Mouse (Mus musculus): ENCODE results near the gene Impg2. TPM values are rescaled to one million over a fixed set of nuclear protein-coding genes. Genes with fewer than 3 reads are reported as not detected.

Gene Impg2
- polyA plus RNA-seq (2015; fragmentation: Nextera tagmentation; extraction: Ambion mirVana), result 0.21 and 0.31 TPM in 2 replicates

GRCm38 (mm10) chr16:56204051-56204450 is at the start of gene Impg2:
TSS of gene Impg2 (plus strand) at chr16:56204313.
- Histone ChIP-seq H3K9me3 (no peaks in the 10 kb centered on the region), H3K27ac (no peak within 1 kb of the TSS), H3K36me3 (peaks cover 3% of the 10 kb centered on the region; the same call in 1 of the 2 replicates), H3K9ac (no peak within 1 kb of the TSS), H3K4me1 (peaks cover 6% of the 10 kb centered on the region; the same call in 1 of the 2 replicates), H3K4me2 (no peak within 1 kb of the TSS), H3K4me3 (no peak within 1 kb of the TSS), H3K27me3 (no peaks in the 10 kb centered on the region)
- ATAC-seq (ENCODE audit: insufficient number of reproducible peaks, insufficient read depth, low FRiP score, low TSS enrichment, low read depth), result no peak
- 39% methylated on average over 6 of the region's 6 CpGs for WGBS

DNA sequence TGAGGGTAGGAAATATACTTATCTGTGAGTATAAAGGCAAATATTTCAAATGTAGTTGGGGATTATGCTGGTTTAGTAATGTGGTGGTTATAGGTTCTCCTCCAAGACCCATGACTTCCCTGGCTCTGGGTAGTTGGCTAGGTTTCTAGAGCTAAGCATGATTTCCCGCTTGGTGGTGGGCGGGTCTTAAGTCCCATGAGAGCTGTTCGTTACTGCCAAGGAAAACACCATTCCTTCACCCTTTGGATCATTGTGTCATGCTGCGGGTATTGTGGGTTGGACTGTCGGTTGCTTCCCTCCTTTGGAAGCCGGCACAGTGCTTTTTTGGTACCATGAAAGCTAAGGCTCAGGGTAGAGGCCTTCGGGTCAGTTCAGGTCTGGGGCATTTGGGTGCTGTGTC is 40.6 kb upstream of the Impg2 start:
- H3K4me3 ChIP-seq, result no peak overlapping the region
- ATAC-seq (ENCODE audit: insufficient number of reproducible peaks, insufficient read depth, low FRiP score, low TSS enrichment, low read depth), result no peak
- no peaks in the 10 kb centered on the region for H3K4me1 ChIP-seq
- H3K9ac ChIP-seq, result no peak overlapping the region
- H3K27ac ChIP-seq, result no peak overlapping the region
- no peaks in the 10 kb centered on the region for H3K27me3 ChIP-seq
- peaks cover 21% of the 10 kb centered on the region for H3K36me3 ChIP-seq
- no peaks in the 10 kb centered on the region for H3K9me3 ChIP-seq
- WGBS, result 90% methylated on average over 7 of the region's 7 CpGs
- H3K4me2 ChIP-seq, result no peak overlapping the region

GRCm38 (mm10) chr16:56170247-56170646 is 33.9 kb upstream of the Impg2 start:
- Histone ChIP-seq H3K4me1 (no peaks in the 10 kb centered on the region), H3K27me3 (no peaks in the 10 kb centered on the region), H3K36me3 (peaks cover 46% of the 10 kb centered on the region), H3K27ac (no peak overlapping the region), H3K4me2 (no peak overlapping the region), H3K4me3 (no peak overlapping the region), H3K9ac (no peak overlapping the region), H3K9me3 (no peaks in the 10 kb centered on the region)
- no peak for ATAC-seq (ENCODE audit: insufficient number of reproducible peaks, insufficient read depth, low FRiP score, low TSS enrichment, low read depth)

DNA sequence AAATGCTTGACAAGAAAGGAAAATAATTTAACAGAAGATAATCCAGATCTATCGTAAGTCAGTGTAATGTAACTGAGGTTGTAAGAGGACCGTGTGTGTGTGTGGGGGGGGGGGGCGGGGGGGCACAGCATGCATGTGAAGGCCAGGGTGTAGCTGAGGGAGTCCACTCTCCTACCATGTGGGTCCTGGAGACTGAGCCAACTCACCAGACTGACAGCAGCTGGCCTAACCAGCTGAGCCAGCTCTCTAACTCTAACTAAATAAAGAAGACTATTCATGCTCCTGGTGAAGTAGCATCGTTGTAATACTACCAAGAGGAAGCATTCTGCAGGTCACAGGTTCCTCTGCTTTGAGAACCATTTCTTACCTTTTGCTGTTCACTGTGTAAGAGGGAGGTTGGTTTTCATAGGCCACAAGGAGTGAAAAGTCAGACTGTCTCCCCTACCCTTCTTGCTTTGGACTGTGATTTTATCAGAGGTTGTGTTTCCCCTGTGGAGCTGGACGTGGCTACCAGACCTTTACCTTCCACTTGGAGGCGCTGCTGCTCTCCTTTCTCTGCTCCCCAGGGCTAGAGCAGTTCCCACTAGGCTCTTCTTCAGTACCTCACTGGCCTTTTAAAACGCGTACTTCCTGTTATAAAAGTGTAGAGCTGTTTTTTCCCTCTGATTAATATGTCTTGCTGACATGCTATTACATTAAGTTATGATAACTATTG is 28.1 kb upstream of the Impg2 start:
- Histone ChIP-seq H3K4me3 (no peak overlapping the region), H3K27me3 (no peaks in the 10 kb centered on the region), H3K36me3 (peaks cover 35% of the 10 kb centered on the region), H3K9me3 (no peaks in the 10 kb centered on the region), H3K27ac (no peak overlapping the region), H3K4me1 (no peaks in the 10 kb centered on the region), H3K9ac (no peak overlapping the region), H3K4me2 (no peak overlapping the region)
- 65% methylated on average over 8 of the region's 8 CpGs for WGBS
- ATAC-seq (ENCODE audit: insufficient number of reproducible peaks, insufficient read depth, low FRiP score, low TSS enrichment, low read depth), result no peak

DNA sequence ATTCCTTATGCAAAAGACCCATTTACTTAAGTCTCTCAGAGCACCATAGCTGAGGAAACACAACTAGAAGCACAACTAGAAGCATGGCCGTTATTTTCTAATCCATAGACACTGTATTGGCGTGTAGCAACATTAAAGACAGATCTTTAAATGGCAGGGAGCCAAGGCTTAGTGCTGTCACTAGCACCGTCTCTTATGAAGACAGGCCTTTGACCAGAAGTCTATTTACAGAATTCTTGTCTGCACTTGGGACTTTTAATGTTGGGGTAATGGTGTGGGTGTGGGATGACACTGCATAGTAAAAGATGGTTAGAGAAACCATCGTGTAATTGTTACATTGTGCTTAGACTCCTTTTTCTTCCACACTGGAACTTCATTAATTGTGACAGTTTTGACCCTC is 17.2 kb upstream of the Impg2 start:
- no peak for ATAC-seq (ENCODE audit: insufficient number of reproducible peaks, insufficient read depth, low FRiP score, low TSS enrichment, low read depth)
- Histone ChIP-seq H3K27me3 (no peaks in the 10 kb centered on the region), H3K27ac (no peak overlapping the region), H3K4me3 (no peak overlapping the region), H3K9me3 (0 out of 2 replicates have a peak, but pooled peaks cover 3% of the 10 kb centered on the region), H3K36me3 (peaks cover 55% of the 10 kb centered on the region), H3K4me1 (no peaks in the 10 kb centered on the region), H3K9ac (no peak overlapping the region), H3K4me2 (no peak overlapping the region)
- WGBS, result 78% methylated on average over 4 of the region's 4 CpGs

DNA sequence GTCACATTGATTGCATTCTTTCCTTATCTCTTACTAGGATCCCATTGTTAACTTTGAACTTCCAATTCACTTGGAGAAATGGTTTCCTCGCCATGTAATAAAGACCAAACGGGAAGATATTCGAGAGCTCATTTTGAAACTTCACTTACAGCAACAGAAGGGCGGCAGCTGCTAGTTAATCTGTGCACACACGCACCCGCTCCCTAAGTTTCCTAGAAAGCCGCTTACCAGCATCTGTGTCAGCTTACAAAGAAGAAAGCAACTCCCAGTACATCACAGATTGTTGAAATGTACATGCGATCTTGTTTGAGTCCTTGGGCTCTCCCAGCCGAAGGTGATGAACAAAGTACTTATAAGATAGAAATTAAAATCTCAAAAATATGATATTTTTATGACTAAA is 15.9 kb upstream of the Impg2 start:
- 85% methylated on average over 9 of the region's 9 CpGs for WGBS
- no peak overlapping the region for H3K27ac ChIP-seq
- H3K27me3 ChIP-seq, result no peaks in the 10 kb centered on the region
- no peaks in the 10 kb centered on the region for H3K4me1 ChIP-seq
- H3K4me2 ChIP-seq, result no peak overlapping the region
- H3K36me3 ChIP-seq, result peaks cover 42% of the 10 kb centered on the region
- H3K9me3 ChIP-seq, result 0 out of 2 replicates have a peak, but pooled peaks cover 3% of the 10 kb centered on the region
- no peak for ATAC-seq (ENCODE audit: insufficient number of reproducible peaks, insufficient read depth, low FRiP score, low TSS enrichment, low read depth)
- no peak overlapping the region for H3K9ac ChIP-seq
- no peak overlapping the region for H3K4me3 ChIP-seq

- Histone ChIP-seq H3K27ac (no peak overlapping the region), H3K4me2 (no peak overlapping the region), H3K36me3 (no peaks in the 10 kb centered on the region), H3K4me1 (no peaks in the 10 kb centered on the region), H3K9me3 (no peaks in the 10 kb centered on the region), H3K9ac (no peak overlapping the region), H3K4me3 (no peak overlapping the region), H3K27me3 (no peaks in the 10 kb centered on the region)
- ATAC-seq (ENCODE audit: insufficient number of reproducible peaks, insufficient read depth, low FRiP score, low TSS enrichment, low read depth), result no peak
- 61% methylated on average over 3 of the region's 3 CpGs for WGBS
Measured at GRCm38 (mm10) chr16:56212740-56213139, 8.6 kb downstream of the Impg2 start.

DNA sequence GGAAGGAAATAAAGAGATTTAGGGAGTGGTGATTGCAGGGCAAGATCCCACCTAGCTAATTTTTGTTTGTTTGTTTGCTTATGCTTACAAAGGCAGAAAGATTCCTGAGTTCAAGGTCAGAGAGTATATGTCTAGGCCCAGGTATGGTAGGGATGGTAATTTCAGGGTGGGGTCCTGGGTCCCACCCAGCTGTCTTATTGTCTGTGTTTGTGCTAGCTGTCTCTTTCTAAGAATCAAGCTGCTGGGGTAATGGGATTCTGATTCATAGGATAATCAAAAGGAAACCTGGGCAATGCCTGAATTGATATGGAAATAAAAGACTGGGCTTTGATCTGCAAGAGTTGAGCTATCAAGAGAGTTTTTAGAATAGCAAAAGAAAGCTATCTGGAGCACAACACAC is 23.6 kb downstream of the Impg2 start:
- peaks cover 3% of the 10 kb centered on the region; the same call in 1 of the 2 replicates for H3K36me3 ChIP-seq
- ATAC-seq (ENCODE audit: insufficient number of reproducible peaks, insufficient read depth, low FRiP score, low TSS enrichment, low read depth), result no peak
- H3K4me2 ChIP-seq, result no peak overlapping the region
- no peaks in the 10 kb centered on the region for H3K4me1 ChIP-seq
- H3K27ac ChIP-seq, result no peak overlapping the region
- H3K9ac ChIP-seq, result no peak overlapping the region
- no peaks in the 10 kb centered on the region for H3K27me3 ChIP-seq
- no peaks in the 10 kb centered on the region for H3K9me3 ChIP-seq
- H3K4me3 ChIP-seq, result no peak overlapping the region

DNA sequence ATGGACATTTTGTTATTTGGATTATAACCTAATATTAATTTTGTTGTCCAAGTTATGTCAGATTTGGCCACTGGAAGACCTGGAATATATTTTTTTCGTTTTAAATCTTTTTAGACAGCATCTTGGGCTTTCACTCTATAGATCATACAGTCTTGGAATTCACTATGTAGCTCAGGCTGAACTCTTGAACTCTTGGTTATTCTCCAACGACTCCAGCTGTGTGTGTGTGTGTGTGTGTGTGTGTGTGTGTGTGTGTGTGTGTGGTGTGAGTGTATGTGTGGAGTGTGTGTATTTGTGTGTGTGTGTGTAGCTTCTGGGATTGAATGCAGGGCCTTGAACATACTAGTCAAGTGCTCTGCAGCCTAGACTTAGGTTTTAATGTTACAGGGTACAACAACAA is 25.3 kb downstream of the Impg2 start:
- Histone ChIP-seq H3K4me3 (no peak overlapping the region), H3K9me3 (no peaks in the 10 kb centered on the region), H3K27me3 (no peaks in the 10 kb centered on the region), H3K9ac (no peak overlapping the region), H3K4me2 (no peak overlapping the region), H3K36me3 (peaks cover 3% of the 10 kb centered on the region; the same call in 1 of the 2 replicates), H3K4me1 (no peaks in the 10 kb centered on the region), H3K27ac (no peak overlapping the region)
- ATAC-seq (ENCODE audit: insufficient number of reproducible peaks, insufficient read depth, low FRiP score, low TSS enrichment, low read depth), result no peak
- 54% methylated on average over 2 of the region's 2 CpGs for WGBS

DNA sequence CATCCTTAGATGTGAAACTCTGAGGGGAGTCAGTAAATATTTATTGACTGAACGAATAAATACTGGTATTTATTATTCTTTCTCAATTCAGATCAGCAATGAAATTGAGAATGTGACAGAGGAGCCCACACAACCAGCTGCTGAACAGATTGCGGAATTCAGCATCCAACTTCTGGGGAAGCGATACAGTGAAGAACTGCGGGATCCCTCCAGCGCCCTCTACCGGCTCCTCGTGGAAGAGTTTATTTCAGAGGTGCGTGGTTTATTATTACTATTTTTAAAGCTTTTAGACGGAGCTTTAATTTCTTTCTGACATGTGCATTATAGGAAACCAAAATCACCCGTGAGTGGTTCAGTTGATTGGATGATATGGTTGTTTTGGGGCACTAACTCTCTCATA is 27.2 kb downstream of the Impg2 start:
- Histone ChIP-seq H3K4me2 (no peak overlapping the region), H3K4me3 (no peak overlapping the region), H3K9me3 (no peaks in the 10 kb centered on the region), H3K9ac (no peak overlapping the region), H3K36me3 (peaks cover 3% of the 10 kb centered on the region; the same call in 1 of the 2 replicates), H3K27me3 (no peaks in the 10 kb centered on the region), H3K27ac (no peak overlapping the region), H3K4me1 (no peaks in the 10 kb centered on the region)
- ATAC-seq (ENCODE audit: insufficient number of reproducible peaks, insufficient read depth, low FRiP score, low TSS enrichment, low read depth), result no peak
- 58% methylated on average over 10 of the region's 10 CpGs for WGBS

- no peak for ATAC-seq (ENCODE audit: insufficient number of reproducible peaks, insufficient read depth, low FRiP score, low TSS enrichment, low read depth)
- WGBS, result 72% methylated on average over 10 of the region's 10 CpGs
Measured at GRCm38 (mm10) chr16:56232736-56233135, 28.6 kb downstream of the Impg2 start.

DNA sequence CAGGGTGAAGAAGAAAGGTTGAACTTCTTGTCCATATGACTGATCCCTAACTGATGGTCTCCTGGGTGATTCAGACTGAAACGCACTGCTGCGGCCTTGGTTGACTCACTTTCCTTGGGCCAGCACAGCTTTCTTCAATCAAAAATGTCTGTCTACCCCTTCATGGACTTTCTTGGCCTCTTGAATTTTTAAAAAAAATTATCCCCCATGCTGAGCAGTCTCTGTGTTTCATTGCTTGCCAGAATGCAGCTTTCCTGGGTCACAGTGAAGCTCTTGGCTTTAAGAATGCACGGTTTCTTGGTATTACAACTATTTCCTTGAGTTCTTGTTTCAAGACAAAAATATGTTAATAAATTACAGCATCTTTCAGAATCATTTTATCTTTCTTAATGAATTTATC is 41.9 kb downstream of the Impg2 start:
- Histone ChIP-seq H3K4me1 (no peaks in the 10 kb centered on the region), H3K27me3 (no peaks in the 10 kb centered on the region), H3K36me3 (no peaks in the 10 kb centered on the region), H3K9me3 (no peaks in the 10 kb centered on the region), H3K27ac (0 out of 2 replicates have a peak overlapping the region, but pooled peaks have one; percentile 4), H3K4me2 (no peak overlapping the region), H3K4me3 (no peak overlapping the region), H3K9ac (no peak overlapping the region)
- WGBS, result 69% methylated on average over 3 of the region's 3 CpGs
- no peak for ATAC-seq (ENCODE audit: insufficient number of reproducible peaks, insufficient read depth, low FRiP score, low TSS enrichment, low read depth)

More at GRCm38 (mm10) chr16:56232736-56233135, 28.6 kb downstream of the Impg2 start:
- H3K9me3 ChIP-seq, result no peaks in the 10 kb centered on the region
- H3K9ac ChIP-seq, result no peak overlapping the region
- H3K36me3 ChIP-seq, result peaks cover 3% of the 10 kb centered on the region; the same call in 1 of the 2 replicates
- H3K4me1 ChIP-seq, result no peaks in the 10 kb centered on the region
- no peak overlapping the region for H3K4me2 ChIP-seq
- no peak overlapping the region for H3K27ac ChIP-seq
- no peak overlapping the region for H3K4me3 ChIP-seq
- H3K27me3 ChIP-seq, result no peaks in the 10 kb centered on the region

Data from embryonic facial prominence, embryonic 13.5 days (tissue).